ENCODE assay signal across 10 mouse cellular contexts in genomic region chr19:6916496-6916895, GRCm38 (mm10).
"Had no signal": no experiment of that assay in that cellular context is flagged by ENCODE, and none has a peak within 500 bp of the region (broad histone marks: within the 10 kb centered on the region; RNA-seq: fewer than 3 reads in every experiment).

No protein-coding gene starts in this region.

- ATAC-seq: lung, postnatal 0 days; midbrain, embryonic 15.5 days had no signal

- H3K27ac ChIP-seq: left cerebral cortex, adult 2 months; limb, embryonic 10.5 days; midbrain, embryonic 15.5 days; neural tube, embryonic 12.5 days had no signal

- H3K9me3 ChIP-seq: limb, embryonic 10.5 days; midbrain, embryonic 15.5 days; neural tube, embryonic 12.5 days had no signal

- H3K4me3 ChIP-seq: left cerebral cortex, adult 2 months; limb, embryonic 10.5 days; midbrain, embryonic 15.5 days; neural tube, embryonic 12.5 days had no signal

- H3K4me2 ChIP-seq: midbrain, embryonic 15.5 days; neural tube, embryonic 12.5 days had no signal

- DNase-seq: kidney, adult 9 months; lung, adult 2 months; lung, postnatal 36 days; thymus, postnatal 4 days had no signal

- H3K27me3 ChIP-seq: midbrain, embryonic 15.5 days; neural tube, embryonic 12.5 days had no signal

- H3K9ac ChIP-seq: liver, embryonic 14.5 days; midbrain, embryonic 15.5 days; neural tube, embryonic 12.5 days had no signal
